Mouse (Mus musculus): ENCODE measurements at regions not wholly inside any gene's neighbourhood (a gene's known extent, or its start where the extent isn't known, plus 50 kb on each side); places are given as distances from the start of the nearest gene placed in this dataset.

- TF ChIP-seq CTCF (conservative IDR thresholded peaks at IDR 0.05; ENCODE audit: insufficient read depth, insufficient read length, low read depth, low read length) (no peak), POLR2A (IDR thresholded peaks at IDR 0.05; ENCODE audit: low read depth, low read length) (no peak)
Measured at GRCm38 (mm10) chr13:51962676-51963075, 116.2 kb downstream of the Gadd45g start.
